Mouse (Mus musculus) limb, embryonic 12.5 days (tissue): ENCODE measurements around the gene Stmnd1. TPM values are rescaled to one million over a fixed set of nuclear protein-coding genes. Genes with fewer than 3 reads are reported as not detected.
A peak's percentile ranks its signal among the peaks of the same experiment; 100 is the strongest.
"Not testable (repeated sequence)": the region's sequence is repeated elsewhere in the genome, so short reads cannot be mapped to it uniquely, and the experiment has no call there.

Experiments used
- ATAC-seq: fragments of 200-750 bp; cut with Nextera tagmentation; 2 replicates; pipeline ENCODE4 v1.8.0; 2017; ENCODE audit warnings: low read depth, moderate TSS enrichment; ENCODE audit not compliant: insufficient number of reproducible peaks, insufficient read depth, low FRiP score, low TSS enrichment
- H3K27ac ChIP-seq: fragments of 300-500 bp; sonication (generic); 2 replicates; pipeline ENCODE4 v1.5.1; 2016; ENCODE audit warnings: mild to moderate bottlenecking, moderate library complexity
- H3K27me3 ChIP-seq: fragments of 300-500 bp; sonication (generic); 2 replicates; pipeline ENCODE4 v1.6.1; 2016; ENCODE audit warnings: mild to moderate bottlenecking, moderate library complexity
- H3K36me3 ChIP-seq: fragments of 300-500 bp; sonication (generic); 2 replicates; pipeline ENCODE4 v1.6.1; 2016; ENCODE audit warnings: mild to moderate bottlenecking, moderate library complexity
- H3K4me1 ChIP-seq: fragments of 300-500 bp; sonication (generic); replicated peaks from 2 replicates; pipeline ENCODE4 v1.6.1; 2016
- H3K4me2 ChIP-seq: fragments of 300-500 bp; sonication (generic); 2 replicates; pipeline ENCODE4 v1.6.1; 2016; ENCODE audit warnings: mild to moderate bottlenecking, moderate library complexity
- H3K4me3 ChIP-seq: fragments of 300-500 bp; sonication (generic); replicated peaks from 2 replicates; pipeline ENCODE4 v1.5.1; 2016; ENCODE audit warnings: mild to moderate bottlenecking
- H3K9ac ChIP-seq: fragments of 300-500 bp; sonication (generic); replicated peaks from 2 replicates; pipeline ENCODE4 v1.6.1; 2016; ENCODE audit warnings: mild to moderate bottlenecking, moderate library complexity
- H3K9me3 ChIP-seq: fragments of 300-500 bp; sonication (generic); 2 replicates; pipeline ENCODE4 v1.6.1; 2016; ENCODE audit warnings: mild to moderate bottlenecking, moderate library complexity
- WGBS: fragments of 180-500 bp; shearing (Covaris S2); methylation state at CpG from one replicate; pipeline ENCODE4 v1.1.7; 2016; 5-methylcytosine and 5-hydroxymethylcytosine counted together
- polyA plus RNA-seq: library from polyadenylated mRNA; unstranded; fragments of >200 nt; fragmentation: Nextera tagmentation; extraction: Ambion mirVana; gene quantifications from 2 replicates; pipeline ENCODE4 v1.2.1, GENCODE M21; 2016

Gene Stmnd1
- 0.20 TPM in 1 of 2 replicates, not detected in the other for polyA plus RNA-seq

- peaks cover 25% of the 10 kb centered on the region for H3K4me1 ChIP-seq
- peak within 1 kb of the TSS; percentile 12; the same call in 1 of the 2 replicates for H3K4me3 ChIP-seq
- 15% methylated on average over 8 of the region's 8 CpGs for WGBS
- H3K27ac ChIP-seq = peak within 1 kb of the TSS; percentile 77
- ATAC-seq = peak; percentile 31; the same call in 1 of the 2 replicates
- 0 out of 2 replicates have a peak within 1 kb of the TSS, but pooled peaks have one; percentile 38 for H3K9ac ChIP-seq
- H3K9me3 ChIP-seq = no peaks in the 10 kb centered on the region
- H3K4me2 ChIP-seq = peak within 1 kb of the TSS; percentile 51
- H3K27me3 ChIP-seq = no peaks in the 10 kb centered on the region
- no peaks in the 10 kb centered on the region for H3K36me3 ChIP-seq
Measured at GRCm38 (mm10) chr13:46273453-46274110, at the start of gene Stmnd1. Gene Stmnd1 (plus strand): TSS chr13:46273721.

GRCm38 (mm10) chr13:46226956-46227355 is 46.6 kb upstream of the Stmnd1 start:
- no peak overlapping the region for H3K4me2 ChIP-seq
- no peak overlapping the region for H3K4me3 ChIP-seq
- 34% methylated on average over 2 of the region's 2 CpGs for WGBS
- peaks cover 4% of the 10 kb centered on the region; the same call in 1 of the 2 replicates for H3K9me3 ChIP-seq
- H3K27me3 ChIP-seq = no peaks in the 10 kb centered on the region
- no peak overlapping the region for H3K9ac ChIP-seq
- H3K27ac ChIP-seq = no peak overlapping the region
- no peaks in the 10 kb centered on the region for H3K4me1 ChIP-seq
- no peak for ATAC-seq
- H3K36me3 ChIP-seq = no peaks in the 10 kb centered on the region

- Histone ChIP-seq H3K27ac (no peak overlapping the region), H3K4me1 (no peaks in the 10 kb centered on the region), H3K9me3 (peaks cover 4% of the 10 kb centered on the region; the same call in 1 of the 2 replicates), H3K4me2 (no peak overlapping the region), H3K36me3 (no peaks in the 10 kb centered on the region), H3K27me3 (no peaks in the 10 kb centered on the region), H3K4me3 (no peak overlapping the region), H3K9ac (no peak overlapping the region)
- no peak for ATAC-seq
- WGBS = 80% methylated on average over 4 of the region's 4 CpGs
Measured at GRCm38 (mm10) chr13:46227486-46227885, 46.0 kb upstream of the Stmnd1 start.

- not testable (repeated sequence) for H3K9ac ChIP-seq, H3K4me3 ChIP-seq, H3K27me3 ChIP-seq, H3K9me3 ChIP-seq, H3K4me2 ChIP-seq, H3K27ac ChIP-seq, ATAC-seq, H3K4me1 ChIP-seq, H3K36me3 ChIP-seq
- WGBS = 86% methylated on average over 1 of the region's 1 CpGs
Measured at GRCm38 (mm10) chr13:46228750-46229149, 44.8 kb upstream of the Stmnd1 start.

GRCm38 (mm10) chr13:46231514-46232085 is 41.9 kb upstream of the Stmnd1 start:
- Histone ChIP-seq H3K36me3 (no peaks in the 10 kb centered on the region), H3K4me1 (no peaks in the 10 kb centered on the region), H3K4me2 (no peak overlapping the region), H3K9ac (no peak overlapping the region), H3K9me3 (peaks cover 4% of the 10 kb centered on the region; the same call in 1 of the 2 replicates), H3K4me3 (no peak overlapping the region), H3K27me3 (no peaks in the 10 kb centered on the region), H3K27ac (no peak overlapping the region)
- no peak for ATAC-seq
- WGBS = 91% methylated on average over 5 of the region's 5 CpGs

GRCm38 (mm10) chr13:46237723-46238349 is 35.7 kb upstream of the Stmnd1 start:
- Histone ChIP-seq H3K27ac (no peak overlapping the region), H3K9me3 (no peaks in the 10 kb centered on the region), H3K4me1 (no peaks in the 10 kb centered on the region), H3K27me3 (no peaks in the 10 kb centered on the region), H3K4me2 (no peak overlapping the region), H3K4me3 (no peak overlapping the region), H3K36me3 (no peaks in the 10 kb centered on the region), H3K9ac (no peak overlapping the region)
- 77% methylated on average over 7 of the region's 7 CpGs for WGBS
- no peak for ATAC-seq

- no peak for ATAC-seq
- H3K4me3 ChIP-seq = no peak overlapping the region
- H3K9ac ChIP-seq = no peak overlapping the region
- H3K27me3 ChIP-seq = no peaks in the 10 kb centered on the region
- H3K4me2 ChIP-seq = no peak overlapping the region
- 88% methylated on average over 7 of the region's 7 CpGs for WGBS
- H3K36me3 ChIP-seq = no peaks in the 10 kb centered on the region
- H3K4me1 ChIP-seq = no peaks in the 10 kb centered on the region
- no peaks in the 10 kb centered on the region for H3K9me3 ChIP-seq
- H3K27ac ChIP-seq = no peak overlapping the region
Measured at GRCm38 (mm10) chr13:46238796-46239195, 34.7 kb upstream of the Stmnd1 start.

- H3K27ac ChIP-seq = no peak overlapping the region
- no peaks in the 10 kb centered on the region for H3K36me3 ChIP-seq
- ATAC-seq = no peak
- H3K9ac ChIP-seq = no peak overlapping the region
- H3K9me3 ChIP-seq = no peaks in the 10 kb centered on the region
- H3K4me3 ChIP-seq = no peak overlapping the region
- H3K27me3 ChIP-seq = no peaks in the 10 kb centered on the region
- H3K4me1 ChIP-seq = no peaks in the 10 kb centered on the region
- H3K4me2 ChIP-seq = no peak overlapping the region
- 76% methylated on average over 9 of the region's 9 CpGs for WGBS
Measured at GRCm38 (mm10) chr13:46241391-46242188, 31.9 kb upstream of the Stmnd1 start.

GRCm38 (mm10) chr13:46253753-46254152 is 19.8 kb upstream of the Stmnd1 start:
- Histone ChIP-seq H3K4me2 (no peak overlapping the region), H3K27ac (no peak overlapping the region), H3K4me3 (no peak overlapping the region), H3K9ac (no peak overlapping the region), H3K4me1 (peaks cover 5% of the 10 kb centered on the region; the same call in 1 of the 2 replicates), H3K9me3 (no peaks in the 10 kb centered on the region), H3K27me3 (no peaks in the 10 kb centered on the region), H3K36me3 (no peaks in the 10 kb centered on the region)
- WGBS = 81% methylated on average over 3 of the region's 3 CpGs
- ATAC-seq = no peak

- no peak overlapping the region for H3K4me3 ChIP-seq
Measured at GRCm38 (mm10) chr13:46254171-46254570, 19.4 kb upstream of the Stmnd1 start.

GRCm38 (mm10) chr13:46255616-46256015 is 17.9 kb upstream of the Stmnd1 start:
- 85% methylated on average over 6 of the region's 6 CpGs for WGBS
- no peaks in the 10 kb centered on the region for H3K9me3 ChIP-seq
- no peak overlapping the region for H3K27ac ChIP-seq
- peaks cover 5% of the 10 kb centered on the region; the same call in 1 of the 2 replicates for H3K4me1 ChIP-seq
- H3K4me3 ChIP-seq = no peak overlapping the region
- ATAC-seq = no peak
- H3K9ac ChIP-seq = no peak overlapping the region
- H3K4me2 ChIP-seq = no peak overlapping the region
- no peaks in the 10 kb centered on the region for H3K36me3 ChIP-seq
- no peaks in the 10 kb centered on the region for H3K27me3 ChIP-seq

More at GRCm38 (mm10) chr13:46254171-46254570, 19.4 kb upstream of the Stmnd1 start:
- H3K4me2 ChIP-seq = no peak overlapping the region
- H3K36me3 ChIP-seq = no peaks in the 10 kb centered on the region
- no peaks in the 10 kb centered on the region for H3K27me3 ChIP-seq
- H3K4me1 ChIP-seq = peaks cover 5% of the 10 kb centered on the region; the same call in 1 of the 2 replicates
- WGBS = 93% methylated on average over 5 of the region's 5 CpGs
- no peak overlapping the region for H3K27ac ChIP-seq
- no peak overlapping the region for H3K9ac ChIP-seq
- no peak for ATAC-seq
- H3K9me3 ChIP-seq = no peaks in the 10 kb centered on the region
